Mouse (Mus musculus): ENCODE data around the gene Olfr70.

Gene Olfr70

DNA sequence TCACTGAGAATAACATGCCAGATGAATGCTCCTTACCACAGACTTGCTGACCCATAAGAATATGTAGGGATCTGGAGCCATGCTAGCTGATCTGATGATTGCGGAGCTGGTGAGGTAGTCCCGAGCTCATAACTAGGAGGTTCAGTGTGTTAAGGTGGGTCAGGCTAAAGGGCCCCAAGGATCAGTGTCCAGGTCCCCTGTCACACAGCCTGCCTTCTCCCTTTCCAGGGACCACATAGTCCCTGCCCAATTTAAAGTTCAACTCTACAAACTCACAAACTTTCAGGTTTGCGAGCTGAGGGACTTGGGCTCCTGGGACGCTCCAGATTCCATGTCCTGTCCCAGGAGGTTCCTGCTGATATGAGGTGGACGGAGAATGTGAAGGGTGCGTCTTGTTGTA is at the start of gene Olfr70:
Gene Olfr70, minus strand, starts transcription at position 101 of the 400 bp plus-strand sequence.
- DNase-seq (ENCODE audit: low spot score), result no peak

DNA sequence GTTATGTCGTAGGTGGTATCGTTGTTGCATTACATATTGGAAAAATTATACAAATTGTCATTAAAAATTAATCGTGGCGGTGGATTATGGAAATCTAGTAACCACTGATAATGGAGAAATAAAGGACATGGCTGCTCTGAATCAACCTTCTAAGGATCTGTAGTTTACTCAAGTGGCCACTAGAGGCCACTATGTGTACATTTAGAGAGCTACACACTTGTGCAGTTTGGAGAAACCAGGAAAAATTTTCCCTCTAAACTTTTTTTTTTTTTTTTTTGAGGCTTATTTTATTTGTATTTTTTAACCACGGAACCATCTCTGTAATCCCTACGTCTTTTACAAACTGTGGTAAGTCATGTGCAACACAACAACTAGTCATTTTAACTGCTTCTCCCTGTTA is 44.6 kb upstream of the Olfr70 start:
- peak; percentile 55 for DNase-seq (ENCODE audit: low spot score)

DNA sequence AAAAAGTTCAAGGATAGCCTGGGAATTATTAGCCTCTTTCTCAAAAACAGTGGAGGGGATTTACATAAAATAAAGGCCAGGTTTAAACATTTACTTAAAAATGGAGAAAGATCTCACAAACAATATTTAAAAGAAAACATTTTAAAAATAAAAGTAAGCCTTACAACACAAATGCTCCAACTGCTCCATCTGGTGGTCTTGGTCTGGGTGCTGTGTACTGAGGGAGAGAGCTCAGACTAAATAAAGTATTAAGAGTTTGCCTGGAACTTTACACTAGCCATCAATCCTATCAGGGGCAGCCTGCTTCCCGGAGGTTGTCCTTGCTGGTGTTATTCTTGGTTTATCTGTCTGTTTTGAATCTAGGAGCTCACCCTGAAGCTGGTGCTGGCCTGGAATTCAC is 42.5 kb upstream of the Olfr70 start:
- no peak for DNase-seq (ENCODE audit: low spot score)

DNA sequence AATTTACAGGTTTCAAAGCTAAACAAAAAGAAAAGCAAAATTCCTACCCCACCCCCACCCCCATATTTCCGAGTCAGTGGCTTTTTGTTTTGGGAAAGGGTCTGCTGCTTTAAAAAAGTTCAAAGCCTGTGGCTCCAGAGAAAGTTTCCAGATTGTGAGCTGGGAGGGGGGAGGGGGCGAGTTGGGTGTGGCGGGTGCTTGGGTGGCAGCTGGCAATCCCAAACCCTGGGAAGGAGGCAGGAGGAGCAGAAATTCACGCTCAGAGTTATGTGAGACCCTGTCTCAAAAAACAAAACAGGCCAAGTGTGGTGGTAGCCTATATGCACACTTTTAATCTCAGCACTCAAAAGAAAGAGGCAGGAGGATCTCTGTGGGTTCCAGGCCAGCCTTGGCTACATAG is 42.0 kb upstream of the Olfr70 start:
- DNase-seq (ENCODE audit: low spot score), result no peak

DNA sequence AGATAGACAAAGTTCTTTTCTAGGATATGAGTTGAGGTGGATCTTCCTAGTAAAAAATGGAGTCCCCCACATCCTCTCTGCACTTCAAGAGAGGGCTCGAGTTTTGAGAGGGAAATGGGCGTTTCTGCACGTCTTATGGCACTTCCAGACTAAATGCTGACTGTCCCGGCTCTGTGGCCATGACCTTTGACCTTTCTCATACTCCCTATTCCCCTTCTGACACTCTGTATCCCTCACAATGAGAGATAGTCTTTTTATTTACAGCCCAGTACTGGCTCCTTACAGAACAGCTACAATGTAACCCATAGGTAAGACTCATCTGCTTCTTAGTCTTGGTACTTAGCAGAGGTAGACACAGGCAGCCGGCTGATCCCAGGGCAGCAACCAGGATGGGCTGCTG is 40.9 kb upstream of the Olfr70 start:
- no peak for DNase-seq (ENCODE audit: low spot score)

DNA sequence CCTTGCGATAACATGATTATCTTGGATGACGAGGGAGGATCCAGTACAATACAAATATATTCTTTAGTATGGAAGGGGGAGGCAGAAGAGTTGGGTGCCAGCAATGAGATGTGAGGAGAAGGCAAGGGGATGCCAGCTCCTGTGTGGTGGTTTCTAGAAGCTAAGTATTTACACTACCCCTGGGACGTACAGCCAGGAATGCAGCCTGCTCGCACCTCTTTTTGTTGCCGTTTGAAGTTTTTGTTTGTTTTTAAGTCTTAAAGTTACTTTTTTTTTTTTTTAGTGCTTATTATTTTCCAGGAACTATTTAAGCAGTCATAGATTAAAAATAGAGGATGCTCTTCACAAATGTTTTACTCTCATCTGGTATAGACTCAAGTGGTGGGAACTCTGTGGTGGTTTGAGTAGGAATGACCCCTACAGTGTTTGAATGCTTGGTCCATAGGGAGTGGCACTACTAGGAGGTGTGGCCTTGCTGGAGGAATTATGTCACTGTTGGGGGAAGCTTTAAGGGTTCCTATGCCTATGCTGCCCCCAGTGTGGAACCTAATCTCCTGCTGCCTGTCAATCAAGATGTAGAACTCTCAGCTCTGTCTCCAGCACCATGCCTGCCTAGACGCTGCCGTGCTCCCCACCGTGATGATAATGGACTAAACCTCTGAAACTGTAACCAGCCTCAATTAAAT is 38.5 kb upstream of the Olfr70 start:
- no peak for DNase-seq (ENCODE audit: low spot score)

DNA sequence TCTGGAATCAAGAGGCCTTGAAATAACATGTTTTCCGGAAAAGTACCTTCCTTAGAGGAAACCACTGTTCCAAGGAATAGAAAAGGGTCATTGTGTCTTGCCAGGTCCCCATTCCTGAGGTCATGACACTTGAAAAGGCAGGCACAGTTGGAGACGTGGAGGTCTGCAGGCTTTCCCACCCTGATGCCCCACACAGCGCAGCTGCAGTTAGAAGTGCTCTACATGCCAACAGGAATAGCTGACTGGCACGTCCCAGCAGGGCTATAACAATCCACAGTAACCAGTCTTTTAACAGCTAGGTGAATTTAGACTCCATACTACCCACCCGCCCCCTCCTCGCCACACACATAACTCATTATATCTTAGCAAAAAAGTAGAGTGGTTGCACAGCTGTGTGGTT is 36.5 kb upstream of the Olfr70 start:
- no peak for DNase-seq (ENCODE audit: low spot score)

DNA sequence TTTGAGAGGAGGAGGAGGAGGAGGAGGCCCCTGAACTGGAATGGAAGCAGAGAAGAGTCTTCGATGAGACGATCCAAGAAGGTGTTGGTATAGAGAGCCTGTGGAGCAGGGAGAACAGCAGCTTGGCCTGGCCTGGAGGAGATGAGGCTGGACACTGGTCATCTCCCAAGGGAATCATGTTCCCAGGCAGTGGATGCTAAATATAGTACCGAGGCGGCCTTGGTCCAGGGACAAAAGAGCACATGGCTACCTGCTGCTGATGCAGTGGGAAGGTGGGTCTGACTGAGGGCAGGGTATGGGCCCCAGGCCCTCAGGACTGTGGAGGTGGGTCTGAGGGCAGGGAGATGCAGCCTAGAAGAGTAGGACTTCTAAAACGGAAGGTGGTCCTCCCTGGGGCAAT is 32.6 kb upstream of the Olfr70 start:
- no peak for DNase-seq (ENCODE audit: low spot score)

DNA sequence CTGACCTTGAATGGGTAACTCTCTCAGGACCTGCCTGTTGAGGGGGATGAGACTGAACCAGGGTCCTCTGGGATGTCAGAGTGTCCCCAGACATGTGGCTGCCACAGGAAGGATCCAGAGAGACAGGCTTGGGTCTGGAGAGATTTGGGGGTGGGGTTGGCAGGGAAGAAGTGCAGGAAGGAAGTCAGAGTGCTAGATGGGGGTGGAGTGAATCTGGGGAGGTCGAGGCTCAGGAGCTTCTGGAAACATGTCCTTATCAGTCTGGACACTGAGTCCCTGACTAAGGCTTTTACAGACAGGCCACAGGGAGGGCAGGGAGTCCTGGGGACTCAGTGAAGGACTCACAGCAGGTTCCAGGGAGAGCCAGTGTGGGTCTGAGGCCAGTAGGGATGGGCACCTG is 31.6 kb upstream of the Olfr70 start:
- no peak for DNase-seq (ENCODE audit: low spot score)

DNA sequence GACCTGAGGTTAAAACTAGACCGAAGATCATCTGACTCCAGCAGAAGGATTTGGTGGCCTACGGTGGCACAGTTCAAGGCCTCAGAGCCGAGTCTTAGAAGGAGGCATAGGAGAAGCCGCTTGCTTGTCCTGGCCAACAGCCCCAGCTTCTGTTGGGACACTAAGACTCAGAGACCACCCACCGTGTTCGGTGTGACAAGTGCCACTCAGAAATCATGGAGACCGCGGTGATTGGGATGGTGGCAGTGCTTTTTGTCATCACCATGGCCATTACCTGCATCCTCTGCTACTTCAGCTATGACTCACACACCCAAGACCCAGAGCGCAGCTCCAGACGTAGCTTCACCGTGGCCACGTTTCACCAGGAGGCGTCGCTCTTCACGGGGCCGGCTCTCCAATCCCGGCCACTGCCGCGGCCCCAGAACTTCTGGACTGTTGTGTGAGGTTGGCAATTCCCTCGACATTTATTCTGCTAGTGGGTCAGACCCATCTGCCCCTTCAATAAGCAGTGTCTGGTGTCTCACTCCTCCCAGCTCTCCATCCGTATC is 30.2 kb upstream of the Olfr70 start:
- no peak for DNase-seq (ENCODE audit: low spot score)

DNA sequence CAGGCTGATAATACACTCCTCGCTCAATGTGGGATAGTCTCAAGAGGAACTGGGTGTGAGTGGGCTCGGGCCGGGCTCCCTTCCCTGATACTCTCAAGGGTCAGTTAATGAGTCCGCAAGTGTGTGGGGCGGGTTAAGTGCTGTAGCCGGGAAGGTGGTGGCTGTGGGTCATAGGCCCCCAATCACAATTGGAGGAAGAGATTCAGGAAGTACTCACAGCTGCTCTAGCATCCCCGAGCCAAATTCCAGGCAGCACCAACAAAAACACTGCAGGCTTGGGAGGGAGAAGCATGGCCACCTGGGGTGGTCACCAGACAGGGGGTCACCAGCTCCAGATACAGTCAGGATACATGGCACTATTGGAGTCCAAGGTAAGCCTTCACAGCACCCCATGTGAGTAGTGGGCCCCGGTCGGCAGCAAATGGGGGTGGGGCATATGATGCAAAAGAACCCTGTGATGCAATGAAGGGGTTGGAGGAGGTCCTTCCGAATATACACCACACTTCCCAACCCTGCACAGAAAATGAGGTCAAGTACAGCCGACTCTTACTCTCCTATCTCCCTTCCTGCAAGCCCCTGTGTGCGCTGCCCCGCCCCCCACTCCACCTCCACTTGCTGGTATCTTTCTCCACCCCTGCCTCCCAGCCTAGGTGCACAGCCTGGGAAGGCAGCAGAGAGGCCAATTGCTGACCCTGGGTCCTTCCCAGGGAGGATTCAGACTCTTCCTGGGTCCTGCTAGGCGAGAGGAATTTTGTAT is 29.4 kb upstream of the Olfr70 start, which contains the start of gene Spaar:
Gene Spaar, plus strand, starts transcription at position 241 of the 757 bp plus-strand sequence.
- peak; percentile 83 for DNase-seq (ENCODE audit: low spot score)

DNA sequence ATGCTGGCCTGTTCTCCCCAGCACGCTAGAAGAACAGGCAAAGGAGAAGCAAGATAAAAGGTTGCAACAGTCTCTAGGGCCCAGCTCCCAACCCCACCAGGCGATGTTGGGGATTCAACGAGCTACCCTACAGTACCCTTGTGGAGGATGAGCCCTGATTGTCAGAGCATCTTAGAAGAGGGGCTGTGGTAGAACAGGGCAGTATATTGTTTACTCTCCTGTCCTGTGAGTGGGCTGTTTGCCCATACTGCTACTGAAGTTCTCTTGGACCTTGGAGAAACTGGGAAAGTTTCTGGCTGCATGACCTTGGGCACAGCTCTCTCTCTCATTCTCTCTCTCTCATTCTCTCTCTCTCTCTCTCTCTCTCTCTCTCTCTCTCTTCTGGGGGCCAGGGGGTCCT is 28.5 kb upstream of the Olfr70 start:
- DNase-seq (ENCODE audit: low spot score), result no peak

DNA sequence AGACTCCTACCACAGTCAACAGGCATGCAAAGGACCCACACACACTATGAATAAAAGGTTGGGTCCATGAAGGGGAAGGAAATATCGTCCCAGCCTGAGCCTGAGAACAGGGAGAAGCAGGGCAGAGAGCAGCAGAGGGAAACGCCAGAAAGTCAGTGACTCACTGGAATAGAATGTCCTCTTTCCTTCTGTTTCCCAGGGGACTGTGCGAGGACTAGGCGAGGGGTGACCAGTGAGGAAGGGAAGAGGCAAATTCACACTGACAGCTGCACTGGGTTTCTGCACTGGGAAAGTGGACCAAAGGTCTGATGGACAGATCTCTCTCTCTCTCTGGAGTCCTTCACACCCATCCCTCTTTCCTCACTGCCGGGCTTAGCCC is 28.0 kb upstream of the Olfr70 start:
- peak; percentile 88 for DNase-seq (ENCODE audit: low spot score)

DNA sequence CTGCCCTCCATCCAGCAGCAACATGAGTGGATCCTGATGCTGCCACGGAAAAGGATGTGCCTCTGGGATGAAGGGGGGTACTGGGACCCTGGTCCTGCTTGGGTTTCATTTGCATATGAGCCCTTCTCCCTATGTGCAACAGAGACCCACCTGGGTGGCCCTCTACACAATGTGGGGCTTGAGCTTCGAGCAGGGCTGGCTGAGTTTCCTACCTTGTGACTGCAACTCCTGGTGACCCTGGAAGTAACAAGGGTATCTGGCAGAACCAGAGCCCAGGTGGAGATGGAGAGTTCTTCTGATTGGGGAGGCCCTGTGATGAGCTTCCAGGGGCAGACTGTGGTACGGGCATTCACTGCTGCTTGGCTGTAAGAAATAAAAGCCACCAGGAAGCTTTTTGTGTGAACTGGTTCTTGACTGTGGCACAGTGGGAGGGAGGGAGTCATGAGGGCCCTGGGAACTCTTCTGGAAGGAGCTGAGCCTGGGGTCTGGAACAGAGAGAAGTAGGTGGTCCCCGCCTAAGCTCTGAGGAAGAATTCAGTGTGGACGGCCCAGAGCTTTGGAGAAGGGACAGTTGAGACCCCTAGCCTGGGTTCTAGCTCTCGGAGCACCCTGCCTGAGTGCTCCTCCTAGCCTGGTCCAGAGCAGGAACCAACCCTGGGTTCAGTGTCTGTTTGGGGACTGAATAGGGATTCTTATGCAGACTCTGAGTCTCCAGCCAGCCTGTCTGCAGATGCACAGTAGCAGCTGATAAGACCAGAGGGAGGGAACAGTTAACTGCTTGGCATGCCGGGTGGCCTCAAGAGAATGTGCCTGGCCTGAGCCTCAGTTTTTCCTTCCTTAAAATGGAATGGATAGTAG is 27.3 kb upstream of the Olfr70 start:
- DNase-seq (ENCODE audit: low spot score), result no peak

DNA sequence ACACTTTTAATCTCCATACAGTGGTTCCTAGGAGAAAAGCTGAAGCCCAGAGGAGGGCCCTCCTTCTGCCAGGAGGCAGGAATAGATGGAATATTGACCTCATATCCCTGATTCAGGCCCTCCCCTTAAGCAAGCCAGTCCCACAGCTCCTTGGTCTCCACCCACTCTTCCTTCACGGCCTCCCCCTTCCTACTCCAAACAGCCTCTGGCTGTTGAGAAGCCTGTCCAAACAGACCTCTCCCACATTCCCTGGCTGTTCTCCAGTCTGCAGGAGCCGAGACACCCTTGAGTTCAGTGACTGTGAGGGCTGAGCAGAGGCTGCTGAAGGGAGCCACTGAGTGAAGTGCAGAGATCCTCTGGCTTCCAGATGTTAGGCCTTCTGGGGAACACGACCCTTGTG is 26.4 kb upstream of the Olfr70 start, which contains the start of gene Hrct1:
Gene Hrct1, plus strand, starts transcription at position 194 of the 400 bp plus-strand sequence.
- peak; percentile 96 for DNase-seq (ENCODE audit: low spot score)

DNA sequence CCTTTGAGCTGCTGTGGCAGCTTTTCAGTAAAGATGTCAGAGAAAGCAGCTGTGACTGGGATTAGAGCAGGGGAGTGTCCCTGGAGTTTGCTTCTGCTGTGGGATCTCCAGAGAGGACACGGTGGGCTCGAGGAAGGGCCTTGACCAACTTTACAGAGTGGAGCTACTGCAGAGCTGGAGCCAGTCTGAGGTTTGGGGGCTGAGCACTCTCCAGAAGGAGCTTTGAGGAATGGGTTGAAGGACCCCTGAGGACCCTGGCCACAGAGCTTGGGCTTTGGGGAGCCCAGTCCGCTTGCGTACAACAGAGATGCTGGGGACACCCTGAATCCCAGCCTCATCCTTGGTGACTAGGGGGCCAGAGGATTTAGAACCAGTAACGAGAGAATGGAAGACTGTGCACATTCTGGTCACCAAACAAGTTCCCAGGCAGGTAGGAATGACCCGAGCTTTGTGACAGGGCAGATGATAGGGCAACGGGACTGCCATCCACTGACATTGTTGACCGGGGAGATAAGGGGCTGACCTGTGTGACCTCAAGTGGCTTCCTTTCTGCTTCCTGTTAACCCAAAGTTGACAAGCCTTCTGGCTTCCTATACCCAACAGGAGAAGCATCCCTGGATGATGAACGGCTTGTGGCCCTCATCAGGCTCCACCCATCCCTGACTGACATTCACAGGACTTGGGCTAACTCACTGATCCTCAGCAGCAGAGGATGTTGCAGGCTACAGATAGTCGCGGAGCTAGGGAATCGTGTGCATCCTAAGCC is 25.8 kb upstream of the Olfr70 start:
- no peak for DNase-seq (ENCODE audit: low spot score)

DNA sequence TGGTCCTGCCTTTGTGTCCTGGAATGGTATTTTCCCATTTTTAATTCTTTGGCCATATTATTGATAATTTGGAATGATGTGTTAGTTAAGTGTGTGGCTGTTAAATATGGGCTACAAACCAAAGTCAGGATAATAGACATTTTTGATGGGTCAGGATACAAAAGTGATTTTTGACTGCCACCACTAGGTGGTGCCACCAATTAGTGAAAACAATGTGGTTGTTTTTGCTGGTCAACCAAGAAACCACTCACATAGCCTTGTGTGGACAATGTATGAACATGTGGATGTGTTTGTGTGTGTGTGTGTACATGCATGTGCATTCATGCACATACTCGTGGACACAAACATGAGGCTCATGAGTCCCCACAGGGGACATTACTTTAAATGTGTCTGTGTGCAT is 24.2 kb upstream of the Olfr70 start:
- DNase-seq (ENCODE audit: low spot score), result peak; percentile 73

DNA sequence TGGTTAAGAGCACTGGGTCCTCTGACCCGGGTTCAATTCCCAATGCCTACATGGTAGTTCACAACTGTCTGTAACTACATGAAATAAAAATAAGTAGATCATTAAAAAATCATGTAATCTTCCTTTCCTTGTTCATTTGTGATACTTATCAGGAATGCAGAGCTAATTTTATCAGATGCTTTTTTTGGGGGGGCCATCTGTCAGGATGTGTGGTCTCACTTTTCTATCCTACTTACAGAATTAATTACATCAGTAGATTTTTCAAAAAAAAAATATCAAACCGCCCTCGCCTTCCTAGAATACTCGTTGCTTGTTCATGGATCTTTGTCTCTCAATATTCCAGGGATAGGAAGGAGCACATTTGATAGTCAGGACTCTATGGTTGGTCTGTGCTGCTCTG is 21.6 kb upstream of the Olfr70 start:
- DNase-seq (ENCODE audit: low spot score), result no peak

DNA sequence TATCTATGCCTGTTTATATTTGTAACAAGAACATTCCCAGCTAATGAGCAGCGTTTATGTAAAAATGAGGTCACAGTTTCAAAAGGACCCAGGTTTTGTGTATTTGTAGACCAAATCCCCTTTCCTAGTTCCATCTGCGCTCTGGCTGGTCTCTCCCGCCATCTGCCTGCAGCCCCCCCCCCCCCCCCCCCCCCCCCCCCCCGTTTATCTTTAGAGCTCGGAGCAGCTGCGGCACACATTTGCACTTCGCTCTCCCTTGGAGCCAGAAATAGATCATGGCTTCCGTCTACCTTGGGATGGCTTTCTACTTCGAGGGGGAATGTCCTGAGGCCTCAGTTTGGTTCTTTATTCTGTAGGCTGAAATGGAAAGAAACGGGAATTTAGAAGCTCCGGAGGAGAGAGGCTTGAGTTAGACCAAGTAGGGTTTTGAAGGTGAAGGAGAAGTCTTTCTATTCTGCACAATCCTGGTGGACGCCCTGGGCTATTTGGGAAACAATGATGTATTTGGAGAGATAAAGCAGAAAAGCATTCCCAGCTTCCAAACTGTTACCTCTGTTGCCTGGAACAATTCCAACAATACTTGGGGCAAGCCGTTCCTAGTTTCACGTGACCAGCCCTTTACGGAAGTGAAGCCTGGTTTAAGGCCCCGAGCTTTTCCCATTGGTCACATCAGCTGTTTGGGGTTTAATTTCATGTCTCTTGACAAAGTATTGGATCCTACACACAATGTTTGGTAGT is 20.1 kb upstream of the Olfr70 start:
- no peak for DNase-seq (ENCODE audit: low spot score)

DNA sequence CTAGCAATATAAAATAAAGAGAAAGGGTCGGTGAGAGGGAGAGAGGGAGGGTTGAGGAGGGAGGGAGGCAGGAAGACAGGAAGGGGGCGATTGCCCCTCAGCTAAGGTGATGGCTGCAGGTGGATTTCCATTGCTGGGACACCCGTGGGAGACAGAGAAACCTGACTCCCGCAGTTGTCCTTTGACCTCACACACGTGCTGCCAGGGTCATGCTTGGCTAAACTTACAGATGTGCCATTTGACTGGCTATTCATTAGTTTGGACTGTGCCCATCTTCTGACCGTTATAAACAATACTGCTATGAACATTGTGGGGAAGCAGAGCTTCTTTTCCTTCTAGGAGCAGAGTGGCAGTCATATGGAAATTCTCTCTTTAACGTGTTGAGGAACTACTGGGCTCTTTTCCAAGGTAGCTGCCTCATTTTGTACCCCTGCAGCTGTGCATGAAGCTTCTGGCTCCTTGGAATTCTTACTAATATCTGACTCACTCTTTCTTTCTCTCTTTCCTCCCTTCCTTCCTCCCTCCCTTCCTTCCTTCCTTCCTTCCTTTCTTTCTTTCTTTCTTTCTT is 13.1 kb upstream of the Olfr70 start:
- DNase-seq (ENCODE audit: low spot score), result no peak

DNA sequence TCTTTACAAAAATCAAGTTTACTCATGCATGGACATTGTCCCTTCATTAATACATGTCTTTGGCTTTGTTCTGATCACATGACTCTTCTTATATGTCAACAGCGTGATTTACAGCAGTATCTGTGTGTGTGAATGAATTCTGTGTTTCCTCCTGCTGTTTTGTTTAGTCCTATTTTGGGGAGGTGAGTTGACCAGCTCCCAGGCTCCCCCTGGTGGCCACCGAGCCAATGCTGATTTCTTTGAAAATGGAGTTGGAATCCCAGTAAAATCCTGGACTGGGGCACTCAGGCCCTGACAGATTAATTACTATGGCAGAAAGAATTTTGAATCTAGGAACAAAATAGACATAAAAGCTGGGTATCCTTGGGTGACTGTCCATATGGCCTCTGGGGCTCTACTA is 11.2 kb upstream of the Olfr70 start:
- peak; percentile 79 for DNase-seq (ENCODE audit: low spot score)

All from lung, postnatal 25 days (tissue).